Mouse (Mus musculus) common myeloid progenitor, adult 5-6 weeks (primary cell): ENCODE measurements around the gene Rassf1. TPM values are rescaled to one million over a fixed set of nuclear protein-coding genes. Genes with fewer than 3 reads are reported as not detected.
A peak's percentile ranks its signal among the peaks of the same experiment; 100 is the strongest.

Experiments used
- ATAC-seq: replicated peaks from 2 replicates; pipeline ENCODE4 v1.8.0; 2016; ENCODE audit warnings: low read depth, mild to moderate bottlenecking, moderate TSS enrichment, inconsistent platforms; ENCODE audit not compliant: poor library complexity, severe bottlenecking
- total RNA-seq: library from RNA; stranded (forward); fragments of 200-1000, 187-1606 nt; gene quantifications from 2 replicates; pipeline ENCODE4 v1.2.3, GENCODE M21; 2017

Rassf1 gene
- total RNA-seq, 1 experiment from 2014 or later, result 29.3 TPM

DNA sequence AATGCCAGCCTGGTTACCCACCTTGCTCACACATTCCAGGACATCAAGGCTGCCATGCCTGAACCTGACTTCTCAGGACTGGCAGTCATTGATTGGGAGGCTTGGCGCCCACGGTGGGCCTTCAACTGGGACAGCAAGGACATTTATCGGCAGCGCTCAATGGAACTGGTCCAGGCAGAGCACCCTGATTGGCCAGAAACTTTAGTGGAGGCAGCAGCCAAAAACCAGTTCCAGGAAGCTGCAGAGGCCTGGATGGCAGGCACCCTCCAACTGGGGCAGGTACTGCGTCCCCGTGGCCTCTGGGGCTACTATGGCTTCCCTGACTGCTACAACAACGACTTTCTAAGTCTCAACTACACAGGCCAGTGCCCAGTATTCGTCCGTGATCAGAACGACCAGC lies 26.5 kb downstream of the Rassf1 start:
- ATAC-seq, result no peak

DNA sequence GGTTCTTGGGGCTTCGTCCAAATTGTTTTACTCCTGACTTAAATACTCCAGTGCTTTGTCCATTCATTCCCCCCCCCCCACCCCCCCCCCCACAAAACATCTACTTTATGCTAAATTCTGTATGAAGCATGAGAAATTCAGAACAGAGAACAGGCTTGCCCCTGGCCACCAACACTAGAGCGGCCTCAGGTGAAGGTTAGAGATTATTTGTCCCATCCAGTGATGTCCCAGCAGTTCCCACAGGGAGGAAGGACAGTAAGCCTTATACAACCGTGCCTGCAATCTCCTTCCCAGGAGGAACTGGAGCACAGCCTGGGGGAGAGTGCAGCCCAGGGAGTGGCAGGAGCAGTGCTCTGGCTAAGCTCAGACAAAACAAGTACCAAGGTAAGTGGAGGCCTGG lies 27.2 kb downstream of the Rassf1 start, which contains the start of gene Naa80:
TSS of gene Naa80 (plus strand) at position 301 of the 400 bp plus-strand sequence.
- ATAC-seq, result no peak

GRCm38 (mm10) chr9:107579023-107579900 lies 27.9 kb downstream of the Rassf1 start:
- ATAC-seq, result no peak

GRCm38 (mm10) chr9:107580501-107581317 lies 29.4 kb downstream of the Rassf1 start, which contains the start of gene Hyal3:
Gene Hyal3, plus strand, starts transcription at chr9:107580818.
- peak; percentile 77 for ATAC-seq

GRCm38 (mm10) chr9:107581584-107581983 lies 30.2 kb downstream of the Rassf1 start:
- no peak for ATAC-seq

DNA sequence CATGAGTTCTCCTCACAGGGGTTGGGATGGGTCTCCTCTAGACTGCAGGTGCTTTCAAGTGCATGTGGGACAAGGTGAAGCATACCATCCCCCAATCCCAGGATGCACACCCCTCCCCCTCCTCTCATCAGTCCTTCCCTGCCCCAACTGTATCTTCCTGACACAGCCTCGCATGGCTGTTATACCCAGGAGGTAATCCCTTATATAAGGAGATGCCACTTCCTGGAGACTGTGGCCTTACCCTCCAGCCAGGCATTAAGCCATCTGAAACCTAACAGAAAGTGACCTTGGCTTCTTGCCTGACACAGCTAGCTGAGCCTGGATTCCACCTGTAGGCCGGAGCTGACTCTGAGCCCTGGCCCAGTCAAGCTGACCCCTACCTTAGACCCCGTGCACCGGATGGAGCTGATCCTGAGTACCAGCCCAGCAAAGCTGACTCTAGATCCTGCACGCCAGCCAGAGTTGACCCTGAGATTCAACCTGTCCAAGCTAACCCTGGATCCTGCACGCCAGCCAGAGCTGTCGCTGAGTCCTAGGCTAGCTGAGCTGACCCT lies 31.2 kb downstream of the Rassf1 start:
- ATAC-seq, result no peak

- ATAC-seq, result no peak
Observed at GRCm38 (mm10) chr9:107583174-107583573, 31.8 kb downstream of the Rassf1 start.

DNA sequence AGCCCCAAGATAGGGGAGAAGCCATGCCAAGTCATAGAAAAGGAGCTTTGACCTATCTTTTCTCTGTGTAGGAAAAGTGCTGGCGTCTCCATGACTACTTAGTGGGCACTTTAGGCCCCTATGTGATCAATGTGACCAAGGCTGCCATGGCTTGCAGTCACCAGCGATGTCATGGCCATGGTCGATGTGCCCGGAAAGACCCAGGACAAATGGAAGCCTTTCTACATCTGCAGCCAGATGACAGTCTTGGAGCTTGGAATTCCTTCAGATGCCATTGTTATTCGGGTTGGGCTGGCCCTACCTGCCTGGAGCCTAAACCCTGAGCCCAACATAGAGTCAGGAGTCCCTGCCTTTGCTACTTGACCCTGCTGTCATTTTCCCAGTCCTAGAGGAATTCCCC lies 35.1 kb downstream of the Rassf1 start:
- ATAC-seq, result no peak

DNA sequence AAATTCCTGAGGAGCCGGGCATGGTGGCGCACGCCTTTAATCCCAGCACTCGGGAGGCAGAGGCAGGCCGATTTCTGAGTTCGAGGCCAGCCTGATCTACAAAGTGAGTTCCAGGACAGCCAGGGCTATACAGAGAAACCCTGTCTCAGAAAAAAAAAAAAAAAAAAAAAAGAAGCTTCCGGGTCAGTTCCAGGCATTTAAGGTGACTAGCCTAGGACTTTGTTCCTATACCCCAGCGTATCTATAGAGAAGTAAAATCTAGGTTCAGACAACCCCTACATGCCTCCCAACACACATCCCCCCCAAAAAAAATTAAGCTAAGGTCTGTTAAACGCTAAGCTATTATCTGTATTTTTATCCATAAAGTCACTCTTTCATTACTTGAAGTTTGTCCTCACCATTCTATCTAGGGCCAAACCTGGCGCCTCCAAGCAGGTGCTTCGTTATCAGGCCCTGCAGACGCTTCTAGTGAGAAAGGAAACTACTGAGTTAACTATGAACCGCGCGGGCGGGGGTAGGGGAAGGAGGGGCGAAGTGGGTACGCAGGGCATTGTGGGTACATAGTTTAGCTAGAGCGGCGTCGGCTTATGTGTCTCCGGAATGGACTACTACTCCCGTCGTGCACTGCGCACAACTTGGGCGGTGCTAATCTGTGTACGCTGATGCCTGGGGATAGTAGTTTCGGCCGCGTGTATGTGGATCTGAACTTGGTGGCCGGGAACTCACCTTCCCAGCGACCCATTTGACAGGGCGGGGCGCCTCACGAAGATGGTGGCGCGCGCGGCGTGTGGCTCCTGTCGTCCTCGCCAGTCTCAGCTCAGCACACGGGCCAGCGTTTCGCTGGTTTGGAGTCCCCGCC lies 35.8 kb downstream of the Rassf1 start, which contains the start of gene Ifrd2:
TSS of gene Ifrd2 (plus strand) at position 669 of the 859 bp plus-strand sequence.
- peak; percentile 95 for ATAC-seq

DNA sequence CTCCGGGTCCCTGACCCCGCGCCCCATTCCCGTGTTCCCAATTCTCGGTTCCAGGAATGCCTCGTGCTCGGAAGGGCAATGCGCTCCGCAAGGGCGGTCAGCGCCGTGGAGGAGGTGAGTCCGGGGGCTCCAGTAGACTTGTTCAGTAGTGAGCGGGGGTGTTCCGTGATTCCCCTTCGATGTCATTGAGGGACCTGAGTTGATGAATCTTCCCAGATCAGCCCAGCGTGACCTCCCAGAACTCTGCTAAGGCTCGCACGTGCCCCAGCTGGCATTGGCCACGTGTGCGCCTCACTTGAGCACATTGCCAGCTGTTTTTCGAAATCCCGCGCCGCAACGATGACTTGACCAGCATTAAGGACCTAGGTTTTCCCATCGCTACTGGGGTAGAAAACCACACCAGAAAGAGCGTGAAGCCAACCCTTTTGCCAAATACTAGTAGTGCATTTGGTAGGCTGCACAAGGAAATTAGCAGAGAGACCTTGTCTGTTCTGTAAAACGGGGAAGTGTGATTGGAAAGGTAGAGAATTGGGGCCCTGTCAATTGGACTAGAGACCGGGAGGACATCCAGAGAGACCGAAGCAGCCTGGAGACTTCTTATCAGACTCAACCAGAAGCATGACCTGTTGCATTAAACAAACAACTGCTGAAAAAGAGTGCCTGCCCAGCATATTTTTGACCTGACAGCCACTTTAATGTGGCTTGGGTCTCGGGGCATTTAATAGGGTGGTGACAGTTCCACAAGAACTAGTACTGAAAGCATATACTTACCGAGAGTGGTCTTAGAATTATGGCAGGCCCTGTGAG lies 36.7 kb downstream of the Rassf1 start:
- peak; percentile 11 for ATAC-seq

GRCm38 (mm10) chr9:107590058-107590772 lies 38.9 kb downstream of the Rassf1 start:
- no peak for ATAC-seq

GRCm38 (mm10) chr9:107590773-107591060 lies 39.4 kb downstream of the Rassf1 start:
- no peak for ATAC-seq

DNA sequence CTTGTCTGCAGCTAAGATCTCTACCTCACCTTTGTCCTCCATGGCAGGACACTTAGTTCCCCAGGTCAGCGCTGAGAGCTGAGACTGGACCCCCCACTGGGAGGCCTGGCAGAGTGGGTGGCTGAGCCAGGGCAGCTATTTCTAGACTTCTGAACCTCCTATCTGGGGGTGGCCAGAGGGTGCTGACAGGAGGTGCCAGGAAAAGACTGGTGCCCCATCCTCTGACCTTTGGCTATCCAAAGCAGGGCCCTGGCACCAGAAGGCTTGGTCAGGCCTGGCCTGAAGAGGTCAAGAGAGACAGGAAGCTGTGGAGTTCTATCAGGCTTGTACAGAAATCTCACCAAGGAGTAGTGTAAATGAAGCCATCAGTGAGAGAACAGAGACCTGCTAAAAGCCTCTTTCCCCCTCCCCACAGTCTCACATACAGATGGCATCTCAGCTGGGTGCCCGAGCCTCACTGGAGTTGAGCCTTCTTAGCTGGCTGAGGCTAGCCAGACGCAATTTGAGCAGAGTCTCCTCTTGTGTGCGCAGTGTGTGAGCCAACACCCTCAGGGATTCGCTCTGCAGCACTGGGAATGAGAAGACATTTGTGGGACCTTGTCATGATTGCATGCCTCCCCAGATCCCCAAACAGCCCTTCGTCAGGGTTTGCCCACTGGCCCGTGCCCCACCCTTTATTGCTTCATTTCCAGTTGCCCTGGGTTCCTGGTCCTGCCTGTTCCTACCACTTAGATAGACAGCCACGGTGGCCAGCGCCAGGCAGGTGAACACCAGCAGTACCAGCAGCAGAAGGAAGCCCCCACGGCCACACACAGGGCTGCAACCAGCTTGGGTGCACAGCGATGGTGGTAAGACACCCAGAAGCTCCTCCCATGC lies 42.0 kb downstream of the Rassf1 start:
- no peak for ATAC-seq

DNA sequence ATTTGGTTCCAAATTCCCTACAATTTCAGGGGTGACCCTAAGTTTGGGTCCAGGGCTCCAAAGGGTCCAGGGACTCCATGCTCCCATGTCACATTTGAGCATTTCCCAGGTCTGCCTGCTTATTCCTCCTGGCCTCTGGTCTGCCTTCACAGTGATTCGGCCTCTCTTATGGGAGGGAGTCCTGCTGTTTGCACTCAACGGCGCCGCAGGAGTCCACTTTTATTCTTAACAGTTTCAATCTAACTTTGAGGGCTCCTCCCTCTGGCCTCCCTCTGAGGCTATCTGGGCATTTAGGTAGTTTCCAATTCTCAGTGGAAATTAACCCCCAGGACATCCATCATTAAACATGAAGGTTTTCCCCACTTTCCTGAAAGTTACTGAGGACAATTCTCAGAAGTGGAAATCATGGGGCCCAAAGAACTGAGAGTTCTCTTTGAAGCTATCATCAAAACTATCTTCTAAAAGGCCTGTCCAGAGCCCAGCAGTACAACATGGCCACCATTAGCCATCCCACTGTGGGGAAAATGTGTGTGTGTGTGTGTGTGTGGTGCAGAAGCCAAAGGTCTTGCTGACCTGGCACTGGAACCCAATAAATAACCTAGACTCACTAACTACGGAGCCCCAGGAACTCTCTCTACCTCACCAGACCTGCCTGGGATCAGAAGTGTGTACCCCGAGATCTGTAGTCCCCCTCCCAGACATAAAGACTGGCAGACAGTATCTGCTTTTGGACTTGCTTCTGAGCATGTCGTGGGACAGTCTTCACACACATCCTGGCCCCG lies 43.1 kb downstream of the Rassf1 start:
- ATAC-seq, result no peak

GRCm38 (mm10) chr9:107596619-107597569 lies 45.5 kb downstream of the Rassf1 start:
- no peak for ATAC-seq

DNA sequence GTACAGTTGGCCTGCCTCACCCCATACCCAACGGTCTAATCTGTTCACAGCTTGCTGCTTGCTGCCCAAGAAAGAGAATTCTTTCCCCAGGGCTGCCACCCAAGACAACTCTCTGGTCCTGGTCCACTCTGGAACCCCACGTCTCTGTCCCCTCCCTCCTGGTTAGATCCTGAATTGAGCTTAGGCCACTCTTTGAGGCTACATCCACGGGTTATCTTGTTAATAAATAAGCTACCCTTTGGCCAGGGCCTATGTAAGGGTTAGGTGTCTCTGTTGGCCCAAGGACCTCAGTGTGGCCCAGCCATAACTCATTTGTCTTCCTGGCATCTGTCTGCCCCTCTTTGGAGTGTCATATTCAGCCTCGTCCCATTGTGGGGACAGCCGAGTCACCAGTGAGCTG lies 47.0 kb downstream of the Rassf1 start:
- ATAC-seq, result no peak
